Mouse (Mus musculus) ES-E14 (cell line): ENCODE results near the gene Gm8362.
"Not testable (repeated sequence)": the region's sequence is repeated elsewhere in the genome, so short reads cannot be mapped to it uniquely, and the experiment has no call there.

Experiments
- CHD2 ChIP-seq: IDR thresholded peaks from 2 replicates; pipeline ENCODE4 v1.6.1; 2014; ENCODE audit warnings: mild to moderate bottlenecking, low read depth, low read length, inconsistent platforms
- HCFC1 ChIP-seq: IDR thresholded peaks from 2 replicates; pipeline ENCODE4 v1.6.1; 2012; ENCODE audit warnings: low read length, inconsistent platforms, borderline replicate concordance; ENCODE audit not compliant: insufficient read depth
- MAFK ChIP-seq: IDR thresholded peaks from 2 replicates; pipeline ENCODE4 v1.6.1; 2014; ENCODE audit warnings: mild to moderate bottlenecking, low read depth, low read length, inconsistent platforms; ENCODE audit not compliant: insufficient read depth
- ZC3H11A ChIP-seq: IDR thresholded peaks from 2 replicates; pipeline ENCODE4 v1.6.1; 2012; ENCODE audit warnings: low read depth, mild to moderate bottlenecking, inconsistent platforms, low read length, borderline replicate concordance
- ZNF384 ChIP-seq: IDR thresholded peaks from 2 replicates; pipeline ENCODE4 v1.6.1; 2012; ENCODE audit warnings: low read depth, low read length, inconsistent platforms

GRCm38 (mm10) chr14:6720151-6720550, 54.1 kb downstream of the Gm8362 start, which contains the start of gene Gm8050:
- TF ChIP-seq ZC3H11A, ZNF384, HCFC1, CHD2, MAFK: not testable (repeated sequence)
